Comparison of ENCODE assay signal across 9 mouse cellular contexts in genomic region chr1:19849918-19850317, GRCm38 (mm10).
DNase-seq lines count a peak whose midpoint lies in the region; ATAC-seq lines count a peak whose summit lies in the region.
"Had no signal": no experiment of that assay in that cellular context is flagged by ENCODE, and none has a peak within 500 bp of the region (broad histone marks: within the 10 kb centered on the region; RNA-seq: fewer than 3 reads in every experiment).

No protein-coding gene starts in this region.

- H3K27ac ChIP-seq in hindbrain, embryonic 16.5 days (ENCODE audit: low read depth, low read length): no peak overlapping the region
- H3K27ac ChIP-seq: embryonic facial prominence, embryonic 13.5 days had no signal

- no peaks in the 10 kb centered on the region for H3K9me3 ChIP-seq in hindbrain, embryonic 16.5 days (ENCODE audit: control insufficient read depth, low read length)
- H3K9me3 ChIP-seq: embryonic facial prominence, embryonic 13.5 days had no signal

- no peak; the same call in 1 of the 2 replicates for ATAC-seq in hindbrain, embryonic 16.5 days

- intact Hi-C loops in heart, postnatal 36 days (cut with DNase I): no loop called here

- no peak overlapping the region for H3K4me2 ChIP-seq in hindbrain, embryonic 16.5 days (ENCODE audit: low read length)
- H3K4me2 ChIP-seq: embryonic facial prominence, embryonic 13.5 days had no signal

- 54% methylated on average over 3 of the region's 3 CpGs for WGBS in hindbrain, embryonic 16.5 days

- H3K9ac ChIP-seq in hindbrain, embryonic 16.5 days (ENCODE audit: low read depth, low read length): no peak overlapping the region
- H3K9ac ChIP-seq: embryonic facial prominence, embryonic 13.5 days had no signal

- H3K27me3 ChIP-seq in hindbrain, embryonic 16.5 days (replicated peaks; ENCODE audit: control insufficient read depth, insufficient read depth, low read length): no peaks in the 10 kb centered on the region
- H3K27me3 ChIP-seq: embryonic facial prominence, embryonic 13.5 days had no signal

- no peaks in the 10 kb centered on the region for H3K4me1 ChIP-seq in hindbrain, embryonic 16.5 days (ENCODE audit: control insufficient read depth, insufficient read depth, low read depth, low read length)

- no peak overlapping the region for H3K4me3 ChIP-seq in hindbrain, embryonic 16.5 days (ENCODE audit: low read length)
- H3K4me3 ChIP-seq: embryonic facial prominence, embryonic 13.5 days had no signal

- peak; percentile 87 for DNase-seq in heart, adult 11 months
- DNase-seq in heart, postnatal 36 days: no peak
- DNase-seq in urinary bladder, postnatal 14 days (ENCODE audit: low spot score): peak; percentile 7
- no peak for DNase-seq in urinary bladder, adult 18-20 months (ENCODE audit: low spot score in 2 of 2)
- peak; percentile 25 for DNase-seq in layer of hippocampus, adult 9-11 months
- peak; percentile 3 for DNase-seq in skeletal muscle tissue, adult 2 months (ENCODE audit: low read depth, low spot score)
- no peak for DNase-seq in yolk sac, embryonic 10.5 days (ENCODE audit: low spot score)

- no peaks in the 10 kb centered on the region for H3K36me3 ChIP-seq in hindbrain, embryonic 16.5 days (ENCODE audit: control insufficient read depth, insufficient read depth, low read length)
- H3K36me3 ChIP-seq: embryonic facial prominence, embryonic 13.5 days had no signal

Comparison
In these comparisons a context has a peak if more than half of its experiments do, and no peak if none do; other contexts are left out.
1. DNase-seq: peak in heart, adult 11 months (single experiment), urinary bladder, postnatal 14 days (single experiment), layer of hippocampus, adult 9-11 months (single experiment) and skeletal muscle tissue, adult 2 months (single experiment); none in heart, postnatal 36 days (0 of 2), urinary bladder, adult 18-20 months (0 of 2) and yolk sac, embryonic 10.5 days (single experiment).